Mouse (Mus musculus) liver, adult 2 months (tissue): ENCODE measurements around the gene Arfgef3. TPM values are rescaled to one million over a fixed set of nuclear protein-coding genes. Genes with fewer than 3 reads are reported as not detected.

Experiments used
- DNase-seq: peaks from one replicate; pipeline ENCODE4 v3.0.0-alpha.2; 2011; ENCODE audit warnings: low read depth, low spot score; ENCODE audit errors: extremely low read depth
- H3K27ac ChIP-seq: fragments of 200-500 bp; replicated peaks from 2 replicates; pipeline ENCODE4 v1.5.1; 2012; ENCODE audit warnings: low read depth, mild to moderate bottlenecking, control low read depth, inconsistent platforms, low read length; ENCODE audit not compliant: insufficient read depth
- H3K27me3 ChIP-seq: fragments of 200-500 bp; 2 replicates; pipeline ENCODE4 v1.6.1; 2012; ENCODE audit warnings: mild to moderate bottlenecking, moderate library complexity, low read length, inconsistent platforms; ENCODE audit not compliant: control insufficient read depth, insufficient read depth
- H3K36me3 ChIP-seq: fragments of 200-500 bp; 2 replicates; pipeline ENCODE4 v1.6.1; 2012; ENCODE audit warnings: low read length, inconsistent platforms; ENCODE audit not compliant: control insufficient read depth, insufficient read depth
- H3K4me1 ChIP-seq: fragments of 200-500 bp; 2 replicates; pipeline ENCODE4 v1.6.1; 2011; ENCODE audit warnings: low read length; ENCODE audit not compliant: control insufficient read depth, insufficient read depth
- H3K4me3 ChIP-seq: fragments of 200-500 bp; 2 replicates; pipeline ENCODE4 v1.5.1; 2011; ENCODE audit warnings: low read depth, mild to moderate bottlenecking, control low read depth, low read length, moderate library complexity; ENCODE audit not compliant: insufficient read depth
- H3K79me2 ChIP-seq: fragments of 200-500 bp; 2 replicates; pipeline ENCODE4 v1.6.1; 2012; ENCODE audit warnings: inconsistent platforms, mild to moderate bottlenecking, low read length, moderate library complexity; ENCODE audit not compliant: control insufficient read depth, insufficient read depth
- H3K9ac ChIP-seq: fragments of 200-500 bp; 2 replicates; pipeline ENCODE4 v1.6.1; 2012; ENCODE audit warnings: low read depth, mild to moderate bottlenecking, control low read depth, inconsistent platforms, low read length
- CTCF ChIP-seq: fragments of 200-500 bp; IDR thresholded peaks from 2 replicates; pipeline ENCODE4 v1.5.1; 2011; ENCODE audit warnings: low read depth, low read length, control low read depth
- POLR2A ChIP-seq: fragments of 200-500 bp; IDR thresholded peaks from 2 replicates; pipeline ENCODE4 v1.6.1; 2011; ENCODE audit warnings: low read length, control low read depth; ENCODE audit not compliant: insufficient read depth; ENCODE audit errors: extremely low read depth
- WGBS: fragments of 180-500 bp; shearing (Covaris S2); methylation state at CpG from one replicate; pipeline ENCODE4 v1.1.7; 2018; 5-methylcytosine and 5-hydroxymethylcytosine counted together
- polyA plus RNA-seq: library from polyadenylated mRNA; depleted of rRNA; stranded (reverse); fragments of >200 nt; gene quantifications from 2 replicates; pipeline ENCODE4 v1.2.3, GENCODE M21; 2012; rRNA removed
- total RNA-seq: library from RNA; depleted of rRNA; stranded (reverse); fragments of >200 nt; gene quantifications from 2 replicates; pipeline ENCODE4 v1.2.3, GENCODE M21; 2014; rRNA removed

The Arfgef3 gene
- total and polyA plus RNA-seq, 2 experiments = under 0.01 TPM; not detected in 1

DNA sequence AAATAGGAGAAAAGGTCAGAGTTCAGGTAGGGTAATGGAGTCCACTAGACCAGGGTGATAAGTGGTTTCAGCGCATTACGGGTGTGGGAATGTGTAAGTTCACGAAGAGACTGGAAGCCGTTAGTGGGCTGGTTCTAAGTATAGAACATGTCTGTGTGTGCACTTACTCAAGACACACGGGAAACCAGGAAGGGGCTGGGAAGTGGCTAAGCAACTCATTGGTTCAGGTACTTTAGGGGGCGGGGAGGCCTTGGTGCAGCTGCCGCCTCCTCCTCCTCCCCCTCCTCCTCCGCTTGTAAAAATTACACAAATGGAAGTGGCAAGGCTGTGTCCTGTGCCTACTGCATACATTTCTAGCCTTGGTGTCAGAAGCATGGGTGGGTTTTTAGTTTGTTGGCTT lies 211.5 kb downstream of the Arfgef3 start:
- Histone ChIP-seq H3K4me3 (no peak overlapping the region), H3K4me1 (peaks cover 6% of the 10 kb centered on the region), H3K36me3 (peaks cover 2% of the 10 kb centered on the region; the same call in 1 of the 2 replicates), H3K27ac (no peak overlapping the region), H3K27me3 (no peaks in the 10 kb centered on the region), H3K9ac (no peak overlapping the region), H3K79me2 (no peaks in the 10 kb centered on the region)
- TF ChIP-seq POLR2A = no peak
- TF ChIP-seq CTCF = no peak
- WGBS = 90% methylated on average over 8 of the region's 8 CpGs
- no peak for DNase-seq

Other genes with a start within 250 kb of the Arfgef3 start
- 0.28 and 0.40 TPM in 2 replicates for gene Hebp2, start 197.9 kb downstream of the Arfgef3 start, total RNA-seq
- 0.10 and 0.33 TPM in 2 replicates for gene Hebp2, start 197.9 kb downstream of the Arfgef3 start, polyA plus RNA-seq
- not detected in 2 replicates for gene Gm4922, start 42.8 kb upstream of the Arfgef3 start, total RNA-seq
- not detected in 2 replicates for gene Gm4922, start 42.8 kb upstream of the Arfgef3 start, polyA plus RNA-seq
- gene Perp, start 101.1 kb upstream of the Arfgef3 start, total RNA-seq = 83.0 and 91.4 TPM in 2 replicates
- gene Perp, start 101.1 kb upstream of the Arfgef3 start, polyA plus RNA-seq = 124 and 164 TPM in 2 replicates